Mouse (Mus musculus) thymus, adult 2 months (tissue): ENCODE measurements at regions not wholly inside any gene's neighbourhood (a gene's known extent, or its start where the extent isn't known, plus 50 kb on each side); places are given as distances from the start of the nearest gene placed in this dataset.

Experiments used
- CTCF ChIP-seq: fragments of 200-500 bp; IDR thresholded peaks from 2 replicates; pipeline ENCODE4 v1.5.1; 2012; ENCODE audit warnings: mild to moderate bottlenecking, control low read depth, low read length, moderate library complexity, borderline replicate concordance; ENCODE audit not compliant: control insufficient read depth, poor library complexity, insufficient read depth; ENCODE audit errors: extremely low read depth
- POLR2A ChIP-seq: fragments of 200-500 bp; IDR thresholded peaks from 2 replicates; pipeline ENCODE4 v1.6.1; 2012; ENCODE audit warnings: mild to moderate bottlenecking, low read length, control low read depth, moderate library complexity; ENCODE audit not compliant: control insufficient read depth, poor library complexity, insufficient read depth; ENCODE audit errors: extremely low read depth

GRCm38 (mm10) chr3:37999779-38000178 is 275.5 kb upstream of the Gm5148 start:
- TF ChIP-seq POLR2A (no peak), CTCF (no peak)
